Mouse (Mus musculus): ENCODE measurements at regions not wholly inside any gene's neighbourhood (a gene's known extent, or its start where the extent isn't known, plus 50 kb on each side); places are given as distances from the start of the nearest gene placed in this dataset.

DNA sequence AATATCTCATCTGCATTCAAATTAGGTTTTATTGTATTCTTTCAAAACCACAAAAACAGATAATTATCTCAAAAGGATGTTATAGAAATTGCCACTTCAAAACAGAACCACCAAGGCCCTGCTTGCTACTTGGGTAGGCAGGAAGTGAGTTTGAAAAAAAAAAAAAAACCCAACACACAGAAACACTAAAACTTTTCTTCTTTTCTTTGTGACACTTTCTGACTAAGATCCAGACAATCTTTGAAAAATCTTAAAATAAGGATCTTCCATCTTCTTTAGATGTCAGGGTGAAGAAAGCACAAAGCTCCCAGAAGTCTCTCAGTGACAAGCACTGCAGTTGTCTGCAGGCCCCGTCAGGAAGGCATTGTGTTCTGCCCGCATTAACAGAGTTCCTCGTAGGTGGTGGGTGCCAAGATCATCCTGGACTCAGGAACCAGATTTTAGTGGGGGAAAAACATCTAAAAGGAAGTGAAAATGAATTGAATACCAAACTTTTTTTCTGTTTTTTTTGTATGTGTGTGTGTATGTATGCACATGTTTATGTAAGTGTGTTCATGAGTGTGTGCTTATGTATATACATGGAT is 154.0 kb downstream of the Dusp6 start:
- TF ChIP-seq CTCF (IDR thresholded peaks at IDR 0.05) (no peak), EP300 (IDR thresholded peaks at IDR 0.05; ENCODE audit: insufficient read depth, low read depth, low read length) (no peak), POLR2A (IDR thresholded peaks at IDR 0.05; ENCODE audit: insufficient read depth, low read depth, low read length) (no peak)
